Mouse (Mus musculus) effector memory CD4-positive, alpha-beta T cell, adult 5 months (primary cell): ENCODE results near the gene Gpr33. TPM values are rescaled to one million over a fixed set of nuclear protein-coding genes. Genes with fewer than 3 reads are reported as not detected.

ENCODE experiments used
- polyA plus RNA-seq: library from polyadenylated mRNA; unstranded; fragments of 100-300 nt; shearing (Covaris generic); gene quantifications from one replicate; pipeline ENCODE4 v1.2.1, GENCODE M21; 2017

Gpr33 gene
- not detected for polyA plus RNA-seq

DNA sequence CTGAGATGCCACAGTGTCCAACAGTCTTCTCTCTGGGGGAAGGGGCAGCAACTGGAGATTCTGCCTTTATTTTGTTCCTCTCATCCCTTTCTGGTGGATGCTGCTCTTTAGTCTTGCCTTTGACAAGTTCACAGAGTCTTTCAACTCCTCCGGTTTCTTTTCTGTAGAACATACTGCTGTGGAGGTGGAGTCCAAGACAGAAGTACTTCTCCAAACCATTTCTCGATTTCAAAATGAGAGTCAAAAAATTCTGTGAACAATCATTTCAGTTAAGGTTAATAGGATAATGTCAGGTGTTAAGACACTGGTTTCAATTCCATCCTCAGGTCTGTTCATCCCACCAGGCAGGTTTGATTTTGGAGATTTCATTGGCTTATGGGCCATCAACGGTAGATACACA is at the start of gene Gpr33:
Gene Gpr33 (minus strand): TSS at position 101 of the 400 bp plus-strand sequence.

GRCm38 (mm10) chr12:52005877-52006632 is 21.8 kb downstream of the Gpr33 start, which contains the start of gene Dtd2:
Gene Dtd2, minus strand, starts transcription at chr12:52006501.

Other genes starting within 250 kb of the Gpr33 start
- 111 TPM for gene Hectd1, start 198.5 kb downstream of the Gpr33 start, polyA plus RNA-seq
- 14.3 TPM for gene Heatr5a, start 56.7 kb downstream of the Gpr33 start, polyA plus RNA-seq
- gene Dtd2, start 21.6 kb downstream of the Gpr33 start, polyA plus RNA-seq = 3.6 TPM
- 6.5 TPM for gene Nubpl, start 69.7 kb upstream of the Gpr33 start, polyA plus RNA-seq